Mouse (Mus musculus) embryonic facial prominence, embryonic 12.5 days (tissue): ENCODE measurements around the gene Ints5. TPM values are rescaled to one million over a fixed set of nuclear protein-coding genes. Genes with fewer than 3 reads are reported as not detected.

Experiments
- microRNA-seq: library from miRNA; unstranded; fragments of <30 nt; microRNA quantifications from one replicate; pipeline ENCODE4, GENCODE M21; 2017
- polyA plus RNA-seq: library from polyadenylated mRNA; unstranded; fragments of >200 nt; fragmentation: Nextera tagmentation; extraction: Ambion mirVana; gene quantifications from 2 replicates; pipeline ENCODE4 v1.2.1, GENCODE M21; 2016

Gene Ints5
- polyA plus RNA-seq, 1 experiment from 2014 or later = 51.5 TPM

Small RNA genes lying within 50 kb of the gene (microRNA-seq; reads per million reads assigned to microRNA genes)
- gene Mir5136 = not detected

Other genes starting within 250 kb of the Ints5 start
- 0.63 and 0.69 TPM in 2 replicates for gene Chrm1, start 229.2 kb upstream of the Ints5 start, polyA plus RNA-seq
- gene Slc3a2, start 169.6 kb upstream of the Ints5 start, polyA plus RNA-seq = 119 and 122 TPM in 2 replicates
- 88.5 and 98.3 TPM in 2 replicates for gene Wdr74, start 157.2 kb upstream of the Ints5 start, polyA plus RNA-seq
- 2.6 and 2.7 TPM in 2 replicates for gene 1700092M07Rik, start 152.3 kb upstream of the Ints5 start, polyA plus RNA-seq
- 165 and 172 TPM in 2 replicates for gene Stx5a, start 151.6 kb upstream of the Ints5 start, polyA plus RNA-seq
- 218 and 221 TPM in 2 replicates for gene Nxf1, start 135.9 kb upstream of the Ints5 start, polyA plus RNA-seq
- gene Tmem223, start 122.0 kb upstream of the Ints5 start, polyA plus RNA-seq = 202 and 221 TPM in 2 replicates
- 48.4 and 54.1 TPM in 2 replicates for gene Tmem179b, start 118.5 kb upstream of the Ints5 start, polyA plus RNA-seq
- 39.9 and 40.4 TPM in 2 replicates for gene Taf6l, start 106.6 kb upstream of the Ints5 start, polyA plus RNA-seq
- gene Polr2g, start 94.4 kb upstream of the Ints5 start, polyA plus RNA-seq = 166 and 170 TPM in 2 replicates
- 6.5 and 7.2 TPM in 2 replicates for gene Zbtb3, start 90.5 kb upstream of the Ints5 start, polyA plus RNA-seq
- gene Ttc9c, start 73.7 kb upstream of the Ints5 start, polyA plus RNA-seq = 71.3 and 71.7 TPM in 2 replicates
- 6.2 TPM in 2 replicates for gene Hnrnpul2, start 73.0 kb upstream of the Ints5 start, polyA plus RNA-seq
- not detected in 2 replicates for gene AC129217.1, start 63.2 kb upstream of the Ints5 start, polyA plus RNA-seq
- 43.0 and 47.5 TPM in 2 replicates for gene Bscl2, start 55.5 kb upstream of the Ints5 start, polyA plus RNA-seq
- 30.5 and 38.9 TPM in 2 replicates for gene Gng3, start 53.8 kb upstream of the Ints5 start, polyA plus RNA-seq
- gene Lrrn4cl, start 42.2 kb upstream of the Ints5 start, polyA plus RNA-seq = 0.18 and 0.77 TPM in 2 replicates
- 179 and 189 TPM in 2 replicates for gene Ubxn1, start 21.5 kb upstream of the Ints5 start, polyA plus RNA-seq
- 66.0 and 67.6 TPM in 2 replicates for gene Uqcc3, start 12.1 kb upstream of the Ints5 start, polyA plus RNA-seq
- gene Lbhd1, start 9.3 kb upstream of the Ints5 start, polyA plus RNA-seq = 82.3 and 88.4 TPM in 2 replicates
- gene Gm49403, start 9.1 kb upstream of the Ints5 start, polyA plus RNA-seq = not detected in 2 replicates
- 98.0 and 107 TPM in 2 replicates for gene 1810009A15Rik, start 4.2 kb upstream of the Ints5 start, polyA plus RNA-seq
- gene Gm49416, start 4.1 kb upstream of the Ints5 start, polyA plus RNA-seq = not detected in 2 replicates
- gene Ganab, start 5.1 kb downstream of the Ints5 start, polyA plus RNA-seq = 112 and 119 TPM in 2 replicates
- gene B3gat3, start 27.4 kb downstream of the Ints5 start, polyA plus RNA-seq = 54.6 and 58.5 TPM in 2 replicates
- 2.7 and 3.0 TPM in 2 replicates for gene Rom1, start 36.4 kb downstream of the Ints5 start, polyA plus RNA-seq
- 29.0 and 29.7 TPM in 2 replicates for gene Eml3, start 36.5 kb downstream of the Ints5 start, polyA plus RNA-seq
- 202 and 211 TPM in 2 replicates for gene Mta2, start 48.9 kb downstream of the Ints5 start, polyA plus RNA-seq
- gene Tut1, start 60.8 kb downstream of the Ints5 start, polyA plus RNA-seq = 35.6 and 38.1 TPM in 2 replicates
- 471 and 477 TPM in 2 replicates for gene Eef1g, start 74.0 kb downstream of the Ints5 start, polyA plus RNA-seq
- gene Ahnak, start 96.3 kb downstream of the Ints5 start, polyA plus RNA-seq = 24.4 and 27.7 TPM in 2 replicates
- not detected in 2 replicates for gene Scgb1a1, start 195.0 kb downstream of the Ints5 start, polyA plus RNA-seq
- gene Asrgl1, start 242.6 kb downstream of the Ints5 start, polyA plus RNA-seq = 16.4 and 17.6 TPM in 2 replicates